Mouse (Mus musculus) gastrocnemius, postnatal 10 days (tissue): ENCODE data around the gene Hsd17b1. TPM values are rescaled to one million over a fixed set of nuclear protein-coding genes. Genes with fewer than 3 reads are reported as not detected.

Experiments used
- DNase-seq: peaks from one replicate; pipeline ENCODE4 v3.0.0; 2021; ENCODE audit warnings: mixed read lengths
- total RNA-seq, 2 experiments: library from RNA; stranded (reverse); gene quantifications; 2 replicates each; pipeline ENCODE4 v1.2.3; 2021

The Hsd17b1 gene
- total RNA-seq, 2 experiments from 2014 or later: 0.23 to 0.25 TPM

- no peak for DNase-seq
These were observed 17.2 kb upstream of the Hsd17b1 start for GRCm38 (mm10) chr11:101061049-101061448.

DNA sequence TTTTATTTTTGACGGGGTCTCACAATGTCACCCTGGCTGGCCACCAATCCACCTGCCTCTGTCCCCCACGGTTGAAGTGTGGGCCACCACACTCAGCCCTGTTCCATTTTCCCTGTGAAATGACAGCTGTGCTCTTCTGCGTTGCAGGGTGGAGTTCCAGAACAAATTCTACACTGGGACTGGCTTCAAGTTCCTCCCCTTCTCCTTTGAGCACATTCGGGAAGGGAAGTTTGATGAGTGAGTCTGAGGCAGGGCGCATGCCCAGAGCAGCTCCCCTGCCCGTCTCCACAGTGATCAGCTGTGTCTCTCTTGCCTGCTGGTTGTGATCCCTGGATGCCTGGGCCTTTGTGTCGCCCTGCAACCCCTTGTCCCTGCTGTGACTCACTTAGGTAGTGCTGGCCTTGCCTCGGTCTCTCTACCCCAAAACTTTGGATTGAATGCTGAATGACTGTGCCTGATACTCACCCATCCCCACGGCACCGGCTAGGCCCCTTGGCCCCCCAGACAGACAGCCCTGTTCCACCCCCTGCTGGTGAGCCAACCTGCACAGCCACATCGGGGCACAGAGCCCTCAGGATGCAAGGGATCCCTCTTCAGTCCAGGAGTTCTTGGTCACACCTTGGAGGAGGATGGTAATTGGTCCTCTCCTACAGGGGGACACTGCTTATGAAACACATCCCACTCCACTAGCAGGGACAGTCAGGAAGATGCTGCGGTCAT is 15.9 kb upstream of the Hsd17b1 start:
- no peak for DNase-seq

GRCm38 (mm10) chr11:101062971-101063675 is 15.1 kb upstream of the Hsd17b1 start:
- no peak for DNase-seq

GRCm38 (mm10) chr11:101063676-101064327 is 14.4 kb upstream of the Hsd17b1 start:
- DNase-seq: peak; percentile 59

DNA sequence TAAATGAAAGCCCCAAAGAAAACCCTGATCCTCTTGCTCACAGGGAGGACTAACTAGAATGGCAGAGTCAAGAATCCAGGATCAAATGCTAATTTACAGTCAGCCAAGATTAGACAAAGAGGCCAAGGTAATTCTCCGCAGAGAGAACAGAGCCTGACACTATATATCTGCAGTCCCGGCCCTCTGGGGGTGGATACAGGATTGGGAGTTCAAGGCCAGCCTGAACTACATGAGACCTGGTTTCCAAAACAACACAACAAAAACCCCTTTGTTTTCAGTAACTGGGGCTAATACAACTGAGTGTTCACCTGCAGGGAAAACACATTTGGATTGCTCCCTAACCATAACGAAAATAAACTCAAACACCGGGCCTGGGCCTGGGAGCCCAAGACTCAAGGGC is 13.7 kb upstream of the Hsd17b1 start:
- DNase-seq: no peak

DNA sequence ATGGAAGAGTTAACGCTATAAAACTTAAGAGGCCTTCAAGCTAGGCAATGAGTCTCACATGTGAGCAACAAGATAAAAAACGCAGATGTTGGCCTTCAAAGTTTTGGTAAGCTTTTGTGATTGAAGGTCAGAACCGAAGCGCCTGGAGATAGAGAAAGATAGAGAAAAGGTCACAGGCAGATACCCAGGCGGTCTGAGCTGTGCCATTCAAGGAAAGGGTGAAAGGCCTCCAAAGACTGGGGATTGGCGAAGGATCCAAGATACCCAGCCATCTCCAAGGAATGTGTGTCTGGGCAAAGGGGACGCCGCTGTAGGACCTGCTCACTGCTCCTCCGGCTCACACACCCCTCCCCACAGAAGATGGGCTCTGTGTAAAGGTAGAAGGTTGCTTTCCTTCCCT is 13.2 kb upstream of the Hsd17b1 start:
- DNase-seq: no peak

DNA sequence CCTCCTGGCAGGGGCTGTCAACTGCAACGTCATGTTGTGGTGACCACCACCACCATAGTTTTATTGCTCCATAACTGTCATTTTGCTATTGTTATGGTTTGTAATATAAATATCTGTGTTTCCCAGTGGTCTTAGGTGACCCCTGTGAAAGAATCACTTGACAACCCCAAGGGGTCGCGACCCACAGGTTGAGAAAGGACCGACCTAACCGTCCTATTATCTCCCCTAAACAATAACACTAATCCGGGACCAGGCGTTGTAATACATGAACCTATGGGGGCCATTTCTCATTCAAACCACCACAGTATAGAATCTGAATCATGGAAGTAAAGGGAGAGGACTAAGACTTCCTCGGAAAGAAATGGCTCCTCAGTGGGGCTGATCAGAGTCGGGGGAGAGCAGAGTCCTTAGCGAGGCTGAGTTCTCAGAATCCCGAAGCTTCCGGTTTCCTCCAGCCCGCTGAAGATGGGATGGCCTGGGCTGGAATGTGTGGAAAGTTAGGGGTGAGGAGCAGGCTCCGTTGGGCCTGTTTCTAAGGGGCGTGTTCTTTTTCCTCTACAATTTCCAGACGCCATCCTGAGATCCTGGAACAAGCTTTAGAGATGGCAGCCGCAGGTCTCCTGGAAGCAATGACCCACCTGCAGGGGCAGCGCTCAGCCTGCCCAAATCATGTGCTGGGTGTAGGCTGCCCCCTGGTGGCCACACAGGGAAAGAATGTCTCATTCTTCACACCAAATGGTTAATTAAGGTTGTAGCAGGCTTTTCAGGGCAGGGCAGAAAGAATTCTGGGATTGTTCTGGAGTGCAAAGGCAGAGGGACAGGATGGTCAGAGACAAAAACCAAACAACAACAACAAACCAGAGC is 11.4 kb upstream of the Hsd17b1 start:
- DNase-seq: peak; percentile 87

DNA sequence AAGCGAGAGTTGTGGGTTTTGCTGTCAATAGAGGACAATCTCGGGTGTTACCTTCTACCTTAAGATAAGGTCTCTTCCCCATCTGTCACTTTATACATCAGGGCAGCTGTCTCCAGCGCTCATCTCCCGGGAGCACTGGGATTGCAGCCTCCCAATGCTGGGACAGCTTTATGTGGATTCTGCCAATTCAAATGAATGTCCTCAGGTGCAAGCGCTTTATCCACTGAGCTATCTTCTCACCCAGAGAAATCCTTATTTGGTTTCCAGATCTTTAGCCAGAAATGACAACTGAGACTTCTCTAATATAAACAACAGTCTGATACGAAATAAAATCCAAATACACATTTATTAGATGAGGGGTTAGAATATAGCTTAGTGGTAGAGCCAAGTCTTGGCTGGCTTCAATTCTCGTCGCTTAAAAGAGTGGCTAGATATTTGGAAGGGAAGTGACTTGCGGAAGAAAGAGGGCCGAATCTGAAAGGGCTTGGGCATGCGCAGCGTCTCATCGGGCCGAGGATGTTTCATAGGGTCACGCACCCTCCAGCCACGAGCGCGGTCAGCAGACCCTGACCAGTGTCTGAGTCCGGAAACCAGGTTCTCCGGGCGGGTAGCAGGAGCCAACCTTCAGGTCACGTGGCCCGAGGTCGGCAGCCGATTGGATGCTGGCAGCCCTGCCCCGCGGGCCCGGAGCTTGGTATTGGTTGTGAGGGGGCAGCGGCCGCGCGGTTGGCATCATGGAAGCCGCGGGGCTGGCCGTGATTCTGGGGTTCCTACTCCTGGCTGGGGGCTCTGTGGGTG is 8.6 kb upstream of the Hsd17b1 start, which contains the start of gene Naglu:
TSS of gene Naglu (plus strand) at position 622 of the 798 bp plus-strand sequence.
- peak; percentile 96 for DNase-seq

DNA sequence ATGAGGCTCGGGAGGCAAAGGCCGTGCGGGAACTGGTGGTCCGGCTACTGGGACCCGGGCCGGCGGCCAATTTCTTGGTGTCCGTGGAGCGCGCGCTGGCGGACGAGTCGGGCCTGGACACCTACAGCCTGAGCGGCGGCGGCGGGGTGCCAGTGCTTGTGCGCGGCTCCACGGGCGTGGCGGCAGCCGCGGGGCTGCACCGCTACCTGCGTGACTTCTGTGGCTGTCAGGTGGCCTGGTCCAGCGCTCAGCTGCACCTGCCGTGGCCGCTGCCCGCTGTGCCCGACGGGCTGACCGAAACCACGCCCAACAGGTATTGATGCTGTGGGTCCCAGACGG is 8.1 kb upstream of the Hsd17b1 start:
- no peak for DNase-seq

DNA sequence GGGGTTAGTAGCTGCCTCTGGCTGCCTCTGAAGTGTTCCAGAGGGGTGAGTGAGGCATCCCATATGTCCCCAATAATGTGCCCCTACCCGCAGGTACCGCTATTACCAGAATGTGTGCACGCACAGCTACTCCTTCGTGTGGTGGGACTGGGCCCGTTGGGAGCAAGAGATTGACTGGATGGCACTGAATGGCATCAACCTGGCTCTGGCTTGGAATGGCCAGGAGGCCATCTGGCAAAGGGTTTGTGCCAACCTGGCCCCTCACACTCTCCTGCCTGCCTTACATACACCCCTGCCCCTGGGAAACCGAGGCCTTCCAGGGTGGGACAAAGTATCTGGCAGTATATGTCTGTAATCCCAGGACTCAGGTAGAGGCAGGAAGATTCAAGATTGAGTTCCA is 7.2 kb upstream of the Hsd17b1 start:
- no peak for DNase-seq

- DNase-seq: no peak
These were observed 6.3 kb upstream of the Hsd17b1 start for GRCm38 (mm10) chr11:101071810-101072428.

DNA sequence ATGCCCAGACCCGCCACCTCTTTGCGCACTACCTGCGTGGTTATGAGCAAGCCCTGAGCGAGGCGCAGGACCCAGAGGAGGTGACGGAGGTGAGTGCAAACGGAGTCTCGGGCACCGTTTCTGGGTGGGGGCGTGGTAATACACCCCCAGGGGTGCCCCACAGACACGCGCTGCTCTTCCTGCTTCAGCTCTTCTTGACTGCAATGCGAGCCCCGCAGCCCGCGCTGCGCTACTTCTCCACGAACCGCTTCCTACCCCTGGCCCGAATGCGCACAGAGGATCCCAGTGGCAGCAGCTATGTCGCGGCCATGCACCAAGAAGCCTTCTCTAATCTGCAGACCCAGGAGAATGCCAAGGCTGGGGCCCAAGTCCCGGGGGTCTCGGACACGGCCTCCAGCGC is 1.5 kb downstream of the Hsd17b1 start:
- no peak for DNase-seq

DNA sequence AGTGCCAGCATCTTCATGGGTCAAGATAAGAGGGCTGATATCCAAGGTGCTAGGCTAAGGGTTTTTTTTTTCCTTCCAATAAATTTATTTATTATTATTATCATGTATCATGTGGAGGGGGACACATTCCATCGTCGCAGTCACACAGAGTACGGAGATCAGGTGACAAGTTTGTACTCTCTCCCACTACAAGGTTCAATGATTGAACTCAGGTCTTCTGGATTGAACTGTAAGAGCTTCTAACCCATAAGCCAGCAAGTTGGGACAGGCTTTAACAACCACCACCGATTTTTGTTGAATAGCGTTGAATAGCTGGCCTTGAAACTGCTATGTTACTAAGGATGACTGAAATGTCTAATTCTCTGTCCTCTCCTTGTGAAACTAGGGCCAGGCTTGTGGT is 2.2 kb downstream of the Hsd17b1 start:
- no peak for DNase-seq

DNA sequence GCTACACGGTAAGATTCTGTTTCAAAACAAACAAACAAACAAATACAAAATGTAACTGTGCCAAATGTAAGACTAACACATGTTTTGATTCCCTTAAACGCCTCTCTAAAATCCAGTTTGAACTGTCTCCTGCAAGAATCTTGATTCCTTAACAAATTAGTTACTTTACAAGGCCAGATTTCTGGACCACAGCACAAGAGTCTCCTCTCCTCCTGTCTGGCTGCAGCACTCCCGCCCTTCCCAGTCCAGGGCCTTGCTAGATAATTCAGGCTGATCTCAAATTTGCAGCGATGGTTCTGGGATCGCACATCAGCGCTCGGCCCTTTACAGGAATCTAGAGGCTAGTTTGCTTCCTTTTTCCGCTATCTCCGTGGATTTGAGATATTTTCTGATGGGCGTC is 3.4 kb downstream of the Hsd17b1 start:
- DNase-seq: no peak

- peak; percentile 74 for DNase-seq
These were observed 4.2 kb downstream of the Hsd17b1 start, which contains the start of gene Coasy for GRCm38 (mm10) chr11:101082208-101083082. Gene Coasy, plus strand, starts transcription at chr11:101082565.

- no peak for DNase-seq
These were observed 5.0 kb downstream of the Hsd17b1 start for GRCm38 (mm10) chr11:101083083-101083697.

- no peak for DNase-seq
These were observed 6.0 kb downstream of the Hsd17b1 start for GRCm38 (mm10) chr11:101084246-101084645.

GRCm38 (mm10) chr11:101084811-101085210 is 6.6 kb downstream of the Hsd17b1 start:
- no peak for DNase-seq

DNA sequence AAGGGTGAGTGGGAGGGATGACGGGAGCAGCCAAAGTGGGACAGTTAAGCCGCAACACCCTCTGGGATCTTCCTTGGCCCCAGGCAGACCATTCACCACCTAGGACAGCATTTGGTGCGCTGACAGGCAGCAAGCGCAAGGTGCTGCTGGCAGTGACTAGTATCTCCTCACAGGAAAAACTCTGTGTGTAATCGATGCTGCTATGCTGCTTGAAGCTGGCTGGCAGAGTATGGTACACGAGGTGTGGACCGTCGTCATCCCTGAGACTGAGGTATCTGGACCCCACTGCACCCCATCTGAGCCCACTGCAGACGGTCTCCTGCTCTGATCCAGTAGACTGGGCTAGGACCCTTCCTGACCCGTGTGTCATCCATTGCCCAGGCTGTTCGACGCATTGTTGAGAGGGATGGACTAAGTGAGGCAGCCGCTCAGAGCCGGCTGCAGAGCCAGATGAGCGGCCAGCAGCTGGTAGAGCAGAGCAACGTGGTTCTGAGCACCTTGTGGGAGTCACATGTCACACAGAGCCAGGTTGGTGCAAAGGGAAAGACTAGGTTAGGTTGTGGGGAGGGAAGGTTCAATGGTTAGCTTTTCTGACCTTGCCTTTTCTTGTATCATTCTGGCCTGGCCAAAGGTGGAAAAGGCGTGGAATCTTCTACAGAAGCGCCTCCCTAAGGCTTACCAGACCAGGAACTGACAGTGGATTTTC is 7.6 kb downstream of the Hsd17b1 start:
- no peak for DNase-seq
